Mouse (Mus musculus) inflammation-experienced regulatory T-cells, adult 6 months (primary cell): ENCODE measurements around the gene Ppp1r14d. TPM values are rescaled to one million over a fixed set of nuclear protein-coding genes. Genes with fewer than 3 reads are reported as not detected.

Experiments used
- ATAC-seq: one replicate; pipeline ENCODE4 v1.8.0; 2017
- polyA plus RNA-seq, 3 experiments: library from polyadenylated mRNA; unstranded; fragments of 100-300 nt; shearing (Covaris generic); gene quantifications; one replicate each; pipeline ENCODE4 v1.2.1; 2017

The Ppp1r14d gene
- polyA plus RNA-seq, result not detected

DNA sequence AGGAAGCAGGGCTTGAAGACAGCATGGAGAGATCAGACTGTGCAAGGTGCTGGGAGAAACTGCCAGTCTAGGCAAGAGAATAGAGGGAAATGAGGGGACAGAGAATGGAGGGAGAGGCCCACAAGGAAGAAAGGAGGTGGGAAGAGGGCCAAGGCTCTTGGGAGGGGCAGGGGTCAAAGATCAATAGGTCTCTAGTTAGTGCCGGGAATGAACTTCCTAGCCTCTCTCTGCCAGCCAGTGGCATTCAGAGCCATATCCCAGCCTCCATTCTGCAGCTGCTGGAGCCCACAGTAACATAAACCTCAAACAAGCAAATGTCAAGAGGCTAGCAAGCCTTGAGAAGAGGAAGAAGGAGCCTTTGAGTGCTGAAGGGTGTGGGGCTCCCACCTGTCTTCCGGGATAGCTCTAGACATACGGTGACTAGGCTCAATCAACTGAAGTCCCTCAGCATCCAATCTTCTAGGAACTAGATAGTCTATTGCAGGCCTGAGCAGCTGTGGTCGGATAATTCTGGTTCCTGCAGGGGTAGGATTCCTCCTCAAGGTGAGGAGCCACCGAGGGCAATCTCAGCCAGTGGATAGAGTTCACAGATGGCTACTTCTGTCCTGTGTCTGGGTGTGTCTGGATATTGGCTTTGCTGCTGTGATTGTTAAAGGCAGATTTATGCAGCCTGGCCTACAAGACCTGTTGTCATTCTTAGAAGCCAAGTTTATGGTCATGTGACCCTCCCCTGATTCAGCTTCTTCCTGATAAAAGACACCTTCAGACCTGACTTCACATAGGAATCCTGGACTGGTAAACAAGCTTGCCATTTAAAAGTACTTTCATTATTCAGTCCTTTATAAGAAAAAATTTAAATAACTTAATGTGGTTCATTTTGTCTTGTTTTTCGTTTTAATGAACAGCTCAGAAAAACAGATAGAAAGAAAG, at the start of gene Ppp1r14d:
Gene Ppp1r14d, minus strand, starts transcription at position 132 of the 930 bp plus-strand sequence.
- no peak for ATAC-seq

DNA sequence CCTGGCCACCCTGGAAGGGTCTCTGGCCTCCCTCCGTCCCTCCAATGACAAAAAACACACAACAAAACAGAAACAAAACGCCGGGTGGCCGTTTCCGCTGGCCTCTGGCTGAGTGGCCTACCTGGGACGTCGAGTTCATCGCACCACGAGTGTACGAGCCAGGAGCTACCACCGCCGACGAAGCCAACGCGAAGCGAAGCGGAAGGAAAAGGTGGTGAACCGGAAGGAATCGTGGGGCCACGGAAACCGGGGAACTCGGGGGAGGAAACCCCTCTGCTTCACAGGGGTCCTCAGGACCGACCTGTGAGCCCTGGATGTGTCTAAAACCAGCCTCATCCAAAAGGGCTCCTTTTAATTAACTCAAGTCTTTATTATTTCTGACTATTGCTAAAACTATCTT, 48.1 kb upstream of the Ppp1r14d start:
- ATAC-seq, result no peak

GRCm38 (mm10) chr2:119276926-119277325, 47.2 kb upstream of the Ppp1r14d start:
- no peak for ATAC-seq

GRCm38 (mm10) chr2:119274126-119274525, 44.4 kb upstream of the Ppp1r14d start:
- no peak for ATAC-seq

DNA sequence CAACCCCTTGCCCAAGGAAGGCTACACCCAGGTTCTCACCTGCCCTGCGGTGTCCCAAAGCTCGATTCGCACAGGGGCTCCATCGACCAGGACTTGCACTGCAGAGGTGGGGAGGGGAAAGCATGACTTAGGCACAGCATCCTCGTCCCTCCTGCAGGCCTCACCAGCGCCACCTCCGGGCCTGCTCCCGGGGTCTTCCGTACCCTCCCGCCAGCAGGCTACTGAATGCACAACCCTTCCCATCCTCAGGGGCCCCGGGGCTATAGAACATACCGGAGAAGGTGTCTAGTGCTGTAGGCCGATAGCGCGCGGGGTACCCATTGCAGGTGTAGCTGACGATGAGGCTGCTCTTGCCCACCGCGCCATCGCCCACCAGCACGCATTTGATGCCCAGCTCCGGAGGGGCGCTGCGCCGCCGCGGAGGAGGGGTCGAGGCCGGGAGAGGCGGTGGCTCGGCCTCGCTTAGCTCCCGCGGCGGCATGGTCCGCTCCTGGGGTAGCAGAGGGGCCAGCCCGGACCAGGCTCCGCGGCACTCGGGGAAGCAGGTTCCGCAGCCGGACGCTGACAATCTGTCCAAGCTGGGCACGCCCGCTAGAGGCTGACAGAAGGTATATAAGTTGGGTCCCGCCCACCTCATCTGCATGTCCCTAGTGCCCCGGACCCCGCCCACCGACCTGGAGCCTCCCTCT, 41.1 kb upstream of the Ppp1r14d start, which contains the start of gene Rhov:
Gene Rhov, minus strand, starts transcription at position 630 of the 689 bp plus-strand sequence.
- peak; percentile 32 for ATAC-seq

- no peak for ATAC-seq
Observed at GRCm38 (mm10) chr2:119270286-119270642, 40.6 kb upstream of the Ppp1r14d start.

DNA sequence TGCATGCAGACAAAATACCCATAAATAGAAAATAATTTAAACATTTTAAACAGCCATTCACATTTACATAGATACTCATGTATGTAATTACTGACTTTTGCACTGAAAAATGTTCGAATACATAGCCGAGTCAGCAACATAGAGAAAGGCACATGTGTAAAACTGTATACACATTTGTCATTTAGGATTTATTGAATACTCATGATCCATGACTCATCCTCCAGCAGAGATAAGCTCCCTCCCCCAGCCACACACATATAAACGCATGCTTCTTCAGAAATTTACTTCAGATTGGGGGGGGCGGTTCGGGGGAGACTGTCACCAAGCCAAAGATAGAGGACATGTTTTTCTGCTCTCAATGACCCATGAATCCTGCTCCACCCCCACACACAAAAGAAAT, 34.1 kb upstream of the Ppp1r14d start:
- ATAC-seq, result no peak

DNA sequence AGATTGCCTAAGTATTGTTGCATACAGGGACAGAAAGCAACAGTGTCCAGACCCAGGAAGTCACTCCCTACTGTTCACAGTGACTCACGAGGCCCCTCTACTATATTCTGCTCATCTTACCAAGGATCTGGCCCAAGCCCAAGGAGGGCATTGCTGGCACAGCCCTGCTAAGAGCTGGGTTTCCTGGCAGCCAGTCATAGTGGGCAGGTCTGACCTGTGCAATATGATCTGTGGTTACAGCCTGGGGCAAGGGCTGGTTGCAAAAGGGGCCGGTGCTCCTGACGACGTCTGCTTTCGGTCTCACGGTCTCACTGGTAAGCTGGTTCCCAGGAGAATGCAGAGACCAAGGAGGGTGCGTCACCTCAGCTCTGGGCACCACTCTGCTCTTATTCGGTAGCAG, 33.3 kb upstream of the Ppp1r14d start:
- no peak for ATAC-seq

- no peak for ATAC-seq
Observed at GRCm38 (mm10) chr2:119261326-119261725, 31.6 kb upstream of the Ppp1r14d start.

- ATAC-seq, result no peak
Observed at GRCm38 (mm10) chr2:119260518-119260917, 30.8 kb upstream of the Ppp1r14d start.

GRCm38 (mm10) chr2:119254976-119255375, 25.3 kb upstream of the Ppp1r14d start:
- no peak for ATAC-seq

- ATAC-seq, result peak; percentile 95
Observed at GRCm38 (mm10) chr2:119250826-119251478, 21.2 kb upstream of the Ppp1r14d start.

GRCm38 (mm10) chr2:119250377-119250776, 20.7 kb upstream of the Ppp1r14d start:
- no peak for ATAC-seq

DNA sequence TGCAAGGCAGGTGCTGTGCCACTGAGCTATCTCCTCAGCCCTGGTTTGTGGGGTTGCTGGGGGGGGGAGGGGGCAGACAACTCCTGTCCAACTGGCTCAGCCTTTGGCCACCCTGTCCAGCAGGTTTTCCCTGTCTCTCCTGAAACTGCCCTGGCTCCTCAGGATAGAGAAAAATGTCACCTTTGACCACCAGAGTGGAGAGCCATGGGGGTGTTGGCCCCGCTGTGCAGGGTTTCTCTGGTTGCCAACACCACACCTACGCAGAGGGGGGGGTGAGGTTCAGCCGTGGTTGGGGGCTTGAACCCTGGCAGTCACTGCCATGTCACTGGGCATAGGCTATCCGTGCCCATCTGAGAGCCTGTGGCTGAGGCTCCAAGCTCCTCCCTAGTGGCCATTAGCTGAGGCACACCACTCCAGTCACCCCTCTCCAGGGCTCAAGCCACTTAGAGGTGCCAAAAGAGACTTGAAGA, 19.9 kb upstream of the Ppp1r14d start:
- no peak for ATAC-seq

DNA sequence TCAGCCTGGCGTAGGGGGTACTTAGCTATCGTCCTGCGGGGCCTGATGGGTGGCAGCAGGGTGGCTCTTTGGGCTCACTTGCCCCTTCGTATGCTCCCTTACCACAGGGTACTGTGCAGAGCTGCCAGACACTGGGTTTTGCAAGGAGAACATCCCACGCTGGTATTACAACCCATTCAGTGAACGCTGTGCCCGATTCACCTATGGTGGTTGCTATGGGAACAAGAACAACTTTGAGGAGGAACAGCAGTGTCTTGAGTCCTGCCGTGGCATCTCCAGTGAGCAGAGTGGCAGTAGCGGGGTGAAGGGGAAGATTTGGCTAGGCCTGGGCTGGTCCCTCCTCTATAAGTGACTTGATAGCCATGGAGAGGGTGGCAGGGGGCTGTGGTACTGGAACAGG, 18.2 kb upstream of the Ppp1r14d start:
- ATAC-seq, result no peak

DNA sequence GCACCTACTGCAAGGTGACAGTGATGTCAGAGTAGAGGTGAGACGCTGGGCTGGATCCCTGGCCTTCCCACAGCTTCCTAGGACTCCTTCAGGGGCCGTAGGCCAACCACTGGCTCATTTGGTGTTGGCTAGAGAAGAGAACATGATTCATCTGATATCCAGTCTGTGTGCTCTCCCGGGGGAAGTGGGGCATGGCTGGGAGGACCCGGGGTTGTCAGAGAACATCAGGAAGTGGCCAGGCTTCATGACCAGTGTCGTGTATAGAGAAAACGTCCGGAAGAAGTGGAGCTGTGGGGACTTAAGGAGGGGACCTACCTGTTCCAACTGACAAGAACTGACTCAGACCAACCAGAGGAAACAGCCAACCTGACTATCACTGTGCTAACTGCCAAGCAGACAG, 15.5 kb upstream of the Ppp1r14d start:
- ATAC-seq, result no peak

DNA sequence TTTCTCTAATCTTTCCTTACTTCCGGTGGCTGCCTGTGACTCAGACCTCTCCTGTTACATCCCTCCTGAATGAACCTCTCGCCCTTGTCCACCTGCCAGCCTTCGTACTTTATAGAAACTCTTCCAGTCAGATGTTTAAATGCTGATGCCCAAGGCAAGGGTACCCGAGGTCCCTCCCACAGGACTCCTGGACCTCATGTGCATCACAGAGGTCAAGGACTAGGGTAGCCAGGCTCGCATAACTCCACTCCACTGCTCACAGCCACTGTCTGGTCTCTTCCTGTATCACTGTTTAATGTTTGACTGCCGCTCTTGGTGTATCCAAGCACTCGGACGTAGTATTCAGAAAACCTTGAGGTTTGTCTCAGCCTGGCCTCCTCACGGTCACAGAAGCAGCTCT, 12.8 kb upstream of the Ppp1r14d start:
- ATAC-seq, result no peak

DNA sequence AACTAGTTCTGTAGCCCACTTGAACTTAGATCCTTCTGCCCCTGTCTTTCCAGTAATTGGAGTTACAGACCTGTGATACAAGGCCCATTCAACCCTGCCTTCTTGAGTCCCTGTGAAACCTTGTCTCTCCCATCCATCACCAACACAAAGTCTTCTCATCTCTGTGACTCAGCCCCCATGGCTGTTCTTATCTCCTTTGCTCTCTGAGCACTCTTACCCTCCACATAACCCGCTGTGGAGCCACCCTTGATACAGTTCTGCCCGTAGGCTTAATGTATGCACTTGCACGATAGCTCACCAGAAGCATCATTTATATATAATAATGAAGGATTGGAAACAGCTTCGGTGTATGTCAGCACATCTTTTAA, 11.1 kb upstream of the Ppp1r14d start:
- ATAC-seq, result no peak

DNA sequence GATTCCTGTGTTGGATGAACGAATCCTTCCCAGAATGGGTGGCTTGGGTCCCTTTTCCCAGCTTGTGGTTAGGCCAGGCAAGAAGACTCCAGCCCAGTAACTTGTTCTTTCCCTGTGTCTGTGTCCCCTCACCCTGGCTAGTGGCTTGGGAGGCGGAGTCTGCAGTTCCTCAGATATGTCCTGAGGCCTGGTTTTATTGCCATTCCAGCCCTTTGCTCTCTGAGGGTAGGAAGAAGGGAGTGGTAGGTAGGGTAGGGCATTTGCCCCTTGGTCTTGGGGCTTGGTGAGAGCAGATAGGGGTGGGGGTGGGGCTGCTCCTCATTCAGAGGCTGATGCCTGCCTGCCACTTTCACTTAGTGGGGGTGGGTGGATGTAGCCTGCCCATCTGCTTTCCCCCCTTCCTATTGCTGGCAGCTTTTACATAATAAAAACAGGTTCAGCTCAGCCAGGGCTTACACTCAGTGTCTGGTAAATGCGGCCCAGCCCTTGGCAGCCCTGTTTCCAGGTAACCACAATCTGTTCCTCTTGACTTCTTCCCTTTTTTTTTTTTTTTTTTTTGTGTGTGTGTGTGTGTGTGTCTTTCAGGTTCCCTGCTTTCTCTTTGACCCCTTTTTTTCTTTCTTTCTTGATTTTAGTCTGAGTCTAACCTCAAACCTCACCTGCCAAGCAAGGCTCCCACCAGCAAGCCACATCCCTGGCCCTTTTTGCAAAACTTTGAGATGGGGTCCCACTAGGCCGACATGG, 10.5 kb upstream of the Ppp1r14d start:
- no peak for ATAC-seq

- ATAC-seq, result no peak
Observed at GRCm38 (mm10) chr2:119238671-119239070, 9.0 kb upstream of the Ppp1r14d start.

GRCm38 (mm10) chr2:119237871-119238220, 8.1 kb upstream of the Ppp1r14d start:
- ATAC-seq, result no peak

- ATAC-seq, result no peak
Observed at GRCm38 (mm10) chr2:119237210-119237870, 7.6 kb upstream of the Ppp1r14d start, which contains the start of gene Spint1. Gene Spint1, plus strand, starts transcription at chr2:119237362.
